Mouse (Mus musculus) kidney, postnatal 36 days (tissue): ENCODE results near the gene Dram1.

ENCODE experiments used
- DNase-seq, 2 experiments: peaks; one replicate each; pipeline ENCODE4 v3.0.0; 2021 to 2022; ENCODE audit warnings: mixed read lengths in 2 of 2

The Dram1 gene

GRCm38 (mm10) chr10:88379013-88379885 lies at the start of gene Dram1, which contains the start of gene Gnptab:
Gene Dram1, minus strand, starts transcription at chr10:88379080.
Gene Gnptab, plus strand, starts transcription at chr10:88379132.
- peak; percentile 74 to 89 for DNase-seq

DNA sequence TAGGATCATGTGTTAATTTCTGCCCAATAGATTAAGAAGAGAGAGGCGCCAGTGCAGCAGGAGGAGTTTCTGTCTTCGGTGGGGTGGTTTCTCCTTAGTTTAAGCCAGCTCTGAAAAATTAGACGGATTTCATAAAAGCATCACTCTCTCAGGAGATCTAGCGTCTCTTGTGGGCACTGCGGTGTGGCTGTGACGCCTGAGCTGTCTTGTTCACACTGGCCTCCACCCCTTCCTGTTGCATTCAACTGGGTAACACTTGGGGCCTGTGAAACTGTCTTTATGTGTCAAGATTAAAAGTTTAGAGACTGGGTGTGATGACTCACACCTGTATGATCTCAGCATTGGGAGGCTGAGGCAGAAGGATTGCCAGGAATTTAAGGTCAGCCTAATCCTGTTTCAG lies 49.1 kb upstream of the Dram1 start:
- DNase-seq: no peak

DNA sequence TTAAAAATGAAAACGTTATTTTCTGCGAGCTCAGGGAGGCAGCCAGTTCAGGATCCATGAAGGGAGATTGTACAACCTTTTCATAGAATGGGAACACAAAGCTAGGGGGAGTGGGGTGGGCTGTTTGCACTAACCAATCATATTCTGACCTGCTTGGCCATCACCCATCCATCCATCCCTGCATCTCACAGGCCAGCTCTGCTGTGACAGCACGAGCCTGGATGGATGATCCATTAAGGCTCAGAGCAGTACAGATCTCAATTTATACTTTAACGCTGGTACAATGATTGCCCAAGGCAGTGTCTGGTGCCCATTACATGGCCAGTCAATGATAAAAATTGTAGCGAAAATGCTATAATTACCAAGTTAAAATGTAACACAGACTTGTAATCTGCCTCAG lies 48.0 kb upstream of the Dram1 start:
- no peak for DNase-seq

DNA sequence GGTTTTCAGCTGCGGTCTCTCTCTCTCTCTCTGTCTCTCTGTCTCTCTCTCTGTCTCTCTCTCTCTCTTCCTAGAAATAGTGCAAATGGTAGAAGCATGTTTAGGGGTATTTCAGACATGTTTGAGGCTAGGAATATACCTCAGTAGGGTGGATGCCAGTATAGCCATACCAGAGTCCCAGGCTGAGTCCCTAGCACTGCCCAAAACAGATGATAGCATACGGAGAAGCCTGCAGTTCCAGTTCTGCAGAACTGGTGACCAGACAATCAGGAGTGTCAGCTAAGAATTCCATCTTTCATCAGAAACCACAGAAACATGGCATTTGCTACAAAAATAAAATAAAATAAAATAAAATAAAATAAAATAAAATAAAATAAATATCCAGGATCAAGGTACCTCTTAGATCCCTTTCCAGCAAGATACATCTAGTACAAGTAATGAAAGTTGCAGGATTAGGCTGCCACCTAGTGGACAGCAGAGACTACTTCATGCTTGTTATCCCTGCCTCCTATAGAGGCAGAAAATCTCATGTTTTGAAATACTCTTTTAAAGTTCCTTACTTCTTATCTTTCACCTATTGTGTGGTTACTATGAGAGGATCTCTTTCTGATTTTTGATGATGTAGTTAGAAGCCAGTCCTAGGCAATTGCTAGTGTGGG lies 47.4 kb upstream of the Dram1 start:
- peak; percentile 71 to 79 for DNase-seq

DNA sequence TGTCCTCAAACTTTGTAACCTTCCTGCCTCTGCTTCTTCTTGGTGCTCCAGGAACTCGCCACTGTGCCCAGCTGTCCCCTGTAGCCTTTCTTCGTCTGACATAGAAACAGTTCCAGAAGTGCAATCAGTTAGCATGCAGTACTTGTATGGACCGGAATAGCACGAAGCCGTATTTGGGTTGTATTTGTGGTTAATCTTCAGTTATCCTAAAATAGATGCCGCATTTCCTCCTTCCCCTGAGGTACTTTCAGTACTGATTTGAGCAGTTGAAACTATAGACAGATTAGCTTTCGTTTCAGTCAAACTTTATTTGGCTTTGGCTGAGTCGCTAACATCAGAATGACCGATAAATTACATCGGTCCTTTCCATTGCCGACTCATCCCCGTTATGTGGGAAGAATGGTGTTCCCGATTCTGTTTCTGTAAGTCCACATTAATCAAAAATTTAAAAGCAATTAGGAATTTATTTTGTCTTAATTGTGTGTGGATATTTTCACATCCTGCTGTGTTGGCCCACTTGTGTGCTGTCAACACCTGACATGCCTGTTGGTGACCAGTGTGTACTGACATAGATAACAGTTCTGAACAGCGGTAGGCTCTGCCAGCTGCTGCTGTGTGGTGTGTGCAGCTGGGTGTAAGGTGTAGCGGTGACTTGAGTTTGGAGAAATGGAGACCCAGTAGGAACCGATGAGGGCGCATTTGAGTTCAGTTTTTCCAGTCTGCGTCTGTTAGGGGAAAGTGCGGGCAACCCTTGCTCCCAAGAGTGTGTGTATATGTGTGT lies 42.0 kb upstream of the Dram1 start:
- DNase-seq: no peak

DNA sequence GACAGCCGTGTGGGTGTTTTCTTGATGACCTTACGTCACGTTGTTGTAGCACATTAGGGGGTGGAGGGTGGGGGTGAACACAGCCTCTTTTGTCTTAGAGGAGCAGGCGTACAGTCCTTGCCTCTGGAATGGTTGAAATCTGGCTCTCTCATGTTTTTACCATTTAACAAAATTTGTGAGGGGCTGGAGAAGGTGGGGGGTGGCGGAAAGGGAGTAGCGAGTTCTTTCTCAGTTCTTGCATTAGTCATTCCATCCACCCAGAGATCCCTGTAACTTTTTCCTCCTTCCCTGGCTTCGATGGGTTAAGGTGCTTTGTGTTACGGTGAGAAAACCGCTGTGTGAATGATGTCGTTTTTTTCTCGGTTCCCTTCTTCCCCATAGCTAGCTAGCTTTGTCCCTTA lies 41.3 kb upstream of the Dram1 start:
- DNase-seq: no peak

GRCm38 (mm10) chr10:88417686-88418085 lies 38.8 kb upstream of the Dram1 start:
- DNase-seq: no peak

GRCm38 (mm10) chr10:88412290-88412995 lies 33.6 kb upstream of the Dram1 start:
- DNase-seq: no peak

DNA sequence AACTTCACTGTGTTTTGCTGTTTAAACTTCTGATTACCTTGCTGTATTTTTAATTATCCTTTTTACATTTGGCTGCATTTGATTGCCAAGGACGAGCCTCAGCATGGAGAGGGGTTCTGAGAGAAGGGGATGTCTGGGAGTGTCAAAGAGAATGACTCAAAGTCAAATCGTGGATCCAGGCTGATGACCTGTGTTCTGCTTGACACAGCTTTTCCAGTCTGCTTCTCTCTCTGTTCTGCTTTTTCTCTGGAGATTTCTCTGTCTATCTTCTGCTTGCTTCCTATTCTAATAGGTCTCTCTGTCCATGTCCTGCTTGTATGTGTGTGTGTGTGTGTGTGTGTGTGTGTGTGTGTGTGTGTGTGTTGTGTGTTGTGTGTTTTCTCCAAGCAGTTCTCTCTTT lies 30.9 kb upstream of the Dram1 start:
- no peak for DNase-seq

GRCm38 (mm10) chr10:88407875-88408631 lies 29.2 kb upstream of the Dram1 start:
- no peak for DNase-seq

GRCm38 (mm10) chr10:88405812-88406211 lies 26.9 kb upstream of the Dram1 start:
- DNase-seq: peak; percentile 42 to 51

GRCm38 (mm10) chr10:88404220-88404619 lies 25.3 kb upstream of the Dram1 start:
- no peak for DNase-seq

GRCm38 (mm10) chr10:88403021-88403420 lies 24.1 kb upstream of the Dram1 start:
- no peak for DNase-seq

DNA sequence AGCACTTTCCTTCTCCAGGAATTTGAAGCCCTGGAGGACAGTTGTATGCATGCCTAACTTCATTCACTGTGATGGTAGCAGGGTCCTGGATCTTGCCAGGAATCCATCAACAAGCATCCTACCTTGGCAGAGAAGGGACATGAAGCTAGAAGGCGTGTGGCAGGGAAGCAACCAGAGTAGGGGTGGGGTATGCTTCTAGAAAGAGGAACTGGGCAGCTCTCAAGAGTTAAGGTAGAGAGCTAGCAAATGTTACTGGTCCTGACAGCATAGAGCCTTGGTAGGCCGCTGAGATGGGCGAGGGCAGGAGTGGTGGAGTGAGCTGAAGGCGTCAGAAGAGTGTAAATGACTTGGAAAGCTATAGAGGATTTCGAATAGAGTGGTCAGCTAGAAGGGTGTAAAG lies 20.4 kb upstream of the Dram1 start:
- no peak for DNase-seq

DNA sequence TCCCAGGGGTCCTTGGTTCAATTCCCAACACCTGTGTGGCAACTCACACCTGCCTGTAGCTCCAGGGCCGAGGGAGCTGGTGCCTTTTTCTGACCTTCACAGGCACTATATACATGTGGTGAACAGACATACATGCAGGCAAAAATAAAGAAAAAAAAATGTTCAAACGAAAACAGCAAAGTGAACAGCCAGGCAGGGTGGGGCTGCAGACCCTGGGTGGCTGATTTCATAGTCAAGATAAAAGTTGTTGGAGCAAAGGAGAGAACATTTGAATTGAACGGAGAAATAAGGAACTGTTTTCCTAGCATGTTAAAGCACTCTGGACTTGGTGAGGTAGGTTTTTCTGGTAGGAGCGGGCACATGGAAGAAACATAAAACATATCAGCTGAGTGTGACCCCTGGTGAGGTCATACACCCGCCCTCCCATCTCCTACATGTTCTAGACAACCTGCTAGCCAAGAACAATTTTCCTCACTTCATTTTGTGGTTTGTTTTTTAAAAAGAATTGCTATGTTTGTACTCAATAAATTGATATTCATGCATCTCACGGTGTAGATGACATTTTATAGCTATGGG lies 19.9 kb upstream of the Dram1 start:
- no peak for DNase-seq

DNA sequence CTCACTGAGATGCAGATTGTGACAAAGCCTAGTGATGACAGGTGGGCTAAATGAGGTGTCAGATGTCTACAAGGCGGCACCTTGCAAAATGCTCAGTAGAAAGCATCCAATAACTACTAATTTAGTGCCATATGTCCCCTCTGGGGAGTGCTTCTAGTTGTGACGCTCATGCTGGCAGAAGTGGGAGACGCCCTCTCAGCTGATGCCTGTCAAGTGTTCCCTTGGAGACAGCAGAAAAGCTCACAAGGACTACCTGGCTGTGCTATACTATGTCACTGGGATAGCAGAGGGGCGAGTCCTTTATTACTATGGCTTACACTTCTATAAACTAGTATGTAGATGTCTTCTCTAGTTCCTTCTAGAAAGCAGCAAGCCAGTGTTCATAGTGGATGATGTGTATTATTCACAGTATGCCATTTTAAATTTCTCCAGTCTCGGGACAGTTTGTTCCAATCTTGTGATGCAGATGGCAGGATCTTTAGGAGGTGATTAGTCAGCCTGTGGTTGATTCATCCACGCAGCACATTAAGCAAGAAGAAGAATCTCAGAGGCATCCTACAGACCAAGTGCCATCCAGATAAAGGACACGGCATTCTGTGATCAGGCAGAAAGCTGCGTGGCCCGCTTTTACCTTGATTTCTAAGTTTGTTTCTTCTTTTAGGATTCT lies 13.4 kb upstream of the Dram1 start:
- DNase-seq: no peak

GRCm38 (mm10) chr10:88391495-88391894 lies 12.6 kb upstream of the Dram1 start:
- no peak for DNase-seq

DNA sequence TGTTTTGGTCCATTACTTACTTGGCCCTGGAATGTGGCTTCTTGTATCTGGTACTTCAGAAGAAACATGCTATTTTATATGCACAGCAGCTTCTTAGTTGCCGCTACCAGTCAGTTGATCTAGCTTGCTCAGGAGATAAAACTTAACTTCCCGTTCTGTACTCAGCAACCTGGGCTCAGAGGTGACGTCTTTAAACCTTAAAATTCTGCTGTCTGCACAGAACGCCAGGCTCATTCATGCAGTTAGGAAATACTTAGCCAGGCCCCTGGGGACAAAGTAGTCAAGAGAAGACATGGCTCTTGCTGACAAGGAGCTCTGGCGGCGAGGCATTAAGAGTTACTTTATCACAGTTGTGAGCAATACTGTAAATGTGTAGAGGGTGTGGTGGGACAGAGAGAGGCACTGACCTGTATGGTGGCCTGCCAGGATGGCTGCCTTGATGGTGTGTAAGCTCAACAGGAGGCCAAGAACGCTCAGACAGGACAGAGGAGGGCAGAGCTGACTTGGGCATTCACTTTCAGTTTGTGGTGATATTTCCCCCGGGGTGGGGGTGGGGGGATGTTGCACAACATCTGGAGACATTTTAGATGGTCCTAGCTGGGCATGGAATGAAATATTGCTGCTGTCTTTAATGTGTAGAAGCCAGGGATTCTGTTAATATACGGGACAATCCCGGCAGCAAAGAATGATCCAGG lies 11.4 kb upstream of the Dram1 start:
- DNase-seq: peak; percentile 42 to 49

DNA sequence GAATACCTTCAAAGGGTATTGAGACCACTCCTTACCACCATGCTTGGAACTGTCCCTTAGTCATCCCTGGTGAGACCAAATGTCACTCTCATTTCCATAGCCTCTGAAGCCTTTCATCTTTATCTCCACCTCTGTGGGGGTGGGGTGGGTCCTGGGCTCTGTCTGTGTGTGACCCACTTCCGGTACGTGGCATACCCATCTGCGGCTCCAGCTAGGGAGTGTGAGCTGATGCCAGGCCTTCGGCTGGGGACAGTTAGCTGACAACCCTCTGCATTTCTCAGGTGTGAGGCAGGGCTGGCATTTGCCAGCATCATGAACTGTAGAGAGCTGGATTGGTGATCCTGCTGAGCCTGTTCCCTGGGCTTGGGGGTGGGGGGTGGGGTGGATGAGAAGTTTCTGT lies 10.7 kb upstream of the Dram1 start:
- no peak for DNase-seq

GRCm38 (mm10) chr10:88386251-88386650 lies 7.4 kb upstream of the Dram1 start:
- no peak for DNase-seq
